Mouse (Mus musculus) heart, adult 8-10 months (tissue): ENCODE measurements at regions not wholly inside any gene's neighbourhood (a gene's known extent, or its start where the extent isn't known, plus 50 kb on each side); places are given as distances from the start of the nearest gene placed in this dataset. TPM values are rescaled to one million over a fixed set of nuclear protein-coding genes. Genes with fewer than 3 reads are reported as not detected.

Source experiments
- microRNA-seq: library from miRNA; unstranded; fragments of <30 nt; microRNA quantifications from one replicate; pipeline ENCODE4 v1.2.0, GENCODE M21; 2022

Small RNA genes lying in the stretch of these regions (microRNA-seq; reads per million reads assigned to microRNA genes)
- not detected for gene Gm22802
